Mouse (Mus musculus): ENCODE measurements around the gene Pla2g2e.
"Not testable (repeated sequence)": the region's sequence is repeated elsewhere in the genome, so short reads cannot be mapped to it uniquely, and the experiment has no call there.

Gene Pla2g2e

GRCm38 (mm10) chr4:138882179-138882578 lies 4.4 kb downstream of the Pla2g2e start:
- DNase-seq (ENCODE audit: inconsistent ontology term), result no peak

GRCm38 (mm10) chr4:138884261-138884660 lies 6.5 kb downstream of the Pla2g2e start:
- DNase-seq (ENCODE audit: inconsistent ontology term), result peak; percentile 66

- no peak for DNase-seq (ENCODE audit: inconsistent ontology term)
Measured at GRCm38 (mm10) chr4:138889165-138889564, 11.4 kb downstream of the Pla2g2e start.

GRCm38 (mm10) chr4:138889635-138890034 lies 11.9 kb downstream of the Pla2g2e start:
- no peak for DNase-seq (ENCODE audit: inconsistent ontology term)

- no peak for DNase-seq (ENCODE audit: inconsistent ontology term)
Measured at GRCm38 (mm10) chr4:138892655-138893054, 14.9 kb downstream of the Pla2g2e start.

GRCm38 (mm10) chr4:138893789-138894188 lies 16.0 kb downstream of the Pla2g2e start:
- not testable (repeated sequence) for DNase-seq (ENCODE audit: inconsistent ontology term)

GRCm38 (mm10) chr4:138899361-138899760 lies 21.6 kb downstream of the Pla2g2e start:
- no peak for DNase-seq (ENCODE audit: inconsistent ontology term)

- no peak for DNase-seq (ENCODE audit: inconsistent ontology term)
Measured at GRCm38 (mm10) chr4:138905624-138906337, 28.0 kb downstream of the Pla2g2e start.

- peak; percentile 32 for DNase-seq (ENCODE audit: inconsistent ontology term)
Measured at GRCm38 (mm10) chr4:138913141-138913787, 35.5 kb downstream of the Pla2g2e start.

- DNase-seq (ENCODE audit: inconsistent ontology term), result peak; percentile 98
Measured at GRCm38 (mm10) chr4:138913797-138914196, 36.1 kb downstream of the Pla2g2e start, which contains the start of gene Otud3. Gene Otud3, minus strand, starts transcription at chr4:138913945.

- DNase-seq (ENCODE audit: inconsistent ontology term), result peak; percentile 43
Measured at GRCm38 (mm10) chr4:138917282-138917681, 39.5 kb downstream of the Pla2g2e start.

GRCm38 (mm10) chr4:138921254-138922130 lies 43.8 kb downstream of the Pla2g2e start:
- no peak for DNase-seq (ENCODE audit: inconsistent ontology term)

- DNase-seq (ENCODE audit: inconsistent ontology term), result peak; percentile 91
Measured at GRCm38 (mm10) chr4:138922131-138922459, 44.4 kb downstream of the Pla2g2e start.

- DNase-seq (ENCODE audit: inconsistent ontology term), result no peak
Measured at GRCm38 (mm10) chr4:138925561-138925960, 47.8 kb downstream of the Pla2g2e start.

Measured in Muller cell, postnatal 12 days (primary cell).